Mouse (Mus musculus) thymus, adult 2 months (tissue): ENCODE measurements around the gene Mbnl1. TPM values are rescaled to one million over a fixed set of nuclear protein-coding genes. Genes with fewer than 3 reads are reported as not detected.

Experiments
- DNase-seq: peaks from one replicate; pipeline ENCODE4 v3.0.0; 2021
- H3K27ac ChIP-seq: fragments of 200-500 bp; 2 replicates; pipeline ENCODE4 v1.5.1; 2012; ENCODE audit warnings: low read length, control low read depth; ENCODE audit not compliant: control insufficient read depth, insufficient read depth
- H3K27me3 ChIP-seq: fragments of 200-500 bp; 2 replicates; pipeline ENCODE4 v1.6.1; 2012; ENCODE audit warnings: mild to moderate bottlenecking, low read length, moderate library complexity, mixed read lengths; ENCODE audit not compliant: control insufficient read depth, insufficient read depth
- H3K36me3 ChIP-seq: fragments of 200-500 bp; 2 replicates; pipeline ENCODE4 v1.6.1; 2012; ENCODE audit warnings: mild to moderate bottlenecking, low read length, moderate library complexity; ENCODE audit not compliant: control insufficient read depth, insufficient read depth
- H3K4me1 ChIP-seq: fragments of 200-500 bp; replicated peaks from 2 replicates; pipeline ENCODE4 v1.6.1; 2012; ENCODE audit warnings: low read length; ENCODE audit not compliant: control insufficient read depth, insufficient read depth
- H3K4me3 ChIP-seq: fragments of 200-500 bp; 2 replicates; pipeline ENCODE4 v1.5.1; 2012; ENCODE audit warnings: mild to moderate bottlenecking, low read length, control low read depth, moderate library complexity; ENCODE audit not compliant: control insufficient read depth, insufficient read depth
- CTCF ChIP-seq: fragments of 200-500 bp; IDR thresholded peaks from 2 replicates; pipeline ENCODE4 v1.5.1; 2012; ENCODE audit warnings: mild to moderate bottlenecking, control low read depth, low read length, moderate library complexity, borderline replicate concordance; ENCODE audit not compliant: control insufficient read depth, poor library complexity, insufficient read depth; ENCODE audit errors: extremely low read depth
- POLR2A ChIP-seq: fragments of 200-500 bp; IDR thresholded peaks from 2 replicates; pipeline ENCODE4 v1.6.1; 2012; ENCODE audit warnings: mild to moderate bottlenecking, low read length, control low read depth, moderate library complexity; ENCODE audit not compliant: control insufficient read depth, poor library complexity, insufficient read depth; ENCODE audit errors: extremely low read depth
- WGBS: fragments of 180-500 bp; shearing (Covaris S2); methylation state at CpG from one replicate; pipeline ENCODE4 v1.1.7; 2018; 5-methylcytosine and 5-hydroxymethylcytosine counted together
- polyA plus RNA-seq: library from polyadenylated mRNA; depleted of rRNA; stranded (reverse); fragments of >200 nt; gene quantifications from 2 replicates; pipeline ENCODE4 v1.2.3, GENCODE M21; 2012

The Mbnl1 gene
- polyA plus RNA-seq, 1 experiment, result 291 TPM

GRCm38 (mm10) chr3:60631754-60632153 lies 159.1 kb downstream of the Mbnl1 start:
- TF ChIP-seq POLR2A (no peak), CTCF (no peak)
- 95% methylated on average over 5 of the region's 5 CpGs for WGBS

GRCm38 (mm10) chr3:60632796-60633466 lies 160.3 kb downstream of the Mbnl1 start:
- Histone ChIP-seq H3K27ac (no peak overlapping the region), H3K4me3 (no peak overlapping the region), H3K36me3 (peaks cover 22% of the 10 kb centered on the region), H3K4me1 (no peaks in the 10 kb centered on the region), H3K27me3 (no peaks in the 10 kb centered on the region)
- whole genome bisulfite sequencing, result 97% methylated on average over 1 of the region's 1 CpGs
- no peak for DNase-seq
- TF ChIP-seq POLR2A (no peak), CTCF (no peak)

More at GRCm38 (mm10) chr3:60631754-60632153, 159.1 kb downstream of the Mbnl1 start:
- Histone ChIP-seq H3K27ac (no peak overlapping the region), H3K4me3 (no peak overlapping the region), H3K36me3 (peaks cover 25% of the 10 kb centered on the region), H3K4me1 (no peaks in the 10 kb centered on the region), H3K27me3 (no peaks in the 10 kb centered on the region)
- no peak for DNase-seq

GRCm38 (mm10) chr3:60638530-60638929 lies 165.9 kb downstream of the Mbnl1 start:
- H3K4me3 ChIP-seq, result no peak overlapping the region
- TF ChIP-seq POLR2A, result no peak
- TF ChIP-seq CTCF, result no peak
- H3K27ac ChIP-seq, result no peak overlapping the region
- WGBS, result 80% methylated on average over 3 of the region's 3 CpGs
- H3K27me3 ChIP-seq, result no peaks in the 10 kb centered on the region
- H3K4me1 ChIP-seq, result no peaks in the 10 kb centered on the region
- H3K36me3 ChIP-seq, result no peaks in the 10 kb centered on the region
- no peak for DNase-seq

- no peak for DNase-seq
- Histone ChIP-seq H3K27me3 (no peaks in the 10 kb centered on the region), H3K4me1 (no peaks in the 10 kb centered on the region), H3K4me3 (no peak overlapping the region), H3K36me3 (no peaks in the 10 kb centered on the region), H3K27ac (no peak overlapping the region)
- 34% methylated on average over 5 of the region's 5 CpGs for WGBS
- TF ChIP-seq POLR2A (no peak), CTCF (no peak)
Measured at GRCm38 (mm10) chr3:60639135-60639534, 166.5 kb downstream of the Mbnl1 start.

- Histone ChIP-seq H3K27ac (no peak overlapping the region), H3K36me3 (no peaks in the 10 kb centered on the region), H3K27me3 (no peaks in the 10 kb centered on the region), H3K4me1 (no peaks in the 10 kb centered on the region), H3K4me3 (no peak overlapping the region)
- DNase-seq, result no peak
- no peak for TF ChIP-seq CTCF
- TF ChIP-seq POLR2A, result no peak
- 91% methylated on average over 3 of the region's 3 CpGs for WGBS
Measured at GRCm38 (mm10) chr3:60642227-60642626, 169.6 kb downstream of the Mbnl1 start.

- no peak for TF ChIP-seq CTCF
- no peak for TF ChIP-seq POLR2A
- no peak overlapping the region for H3K4me3 ChIP-seq
- no peaks in the 10 kb centered on the region for H3K27me3 ChIP-seq
- DNase-seq, result no peak
- H3K4me1 ChIP-seq, result no peaks in the 10 kb centered on the region
- no peak overlapping the region for H3K27ac ChIP-seq
- 83% methylated on average over 1 of the region's 1 CpGs for WGBS
- H3K36me3 ChIP-seq, result no peaks in the 10 kb centered on the region
Measured at GRCm38 (mm10) chr3:60645531-60645930, 172.9 kb downstream of the Mbnl1 start.
